Mouse (Mus musculus) liver, embryonic 12.5 days (tissue): Measurements from ENCODE around the gene Gm7903. TPM values are rescaled to one million over a fixed set of nuclear protein-coding genes. Genes with fewer than 3 reads are reported as not detected.
"Not testable (repeated sequence)": the region's sequence is repeated elsewhere in the genome, so short reads cannot be mapped to it uniquely, and the experiment has no call there.

Source experiments
- ATAC-seq: fragments of 200-750 bp; cut with Nextera tagmentation; 2 replicates; pipeline ENCODE4 v1.8.0; 2017; ENCODE audit warnings: moderate number of reproducible peaks, mild to moderate bottlenecking, moderate library complexity
- H3K27ac ChIP-seq: fragments of 300-500 bp; sonication (generic); 2 replicates; pipeline ENCODE4 v1.5.1; 2016; ENCODE audit warnings: mild to moderate bottlenecking
- H3K27me3 ChIP-seq: fragments of 300-500 bp; sonication (generic); replicated peaks from 2 replicates; pipeline ENCODE4 v1.6.1; 2016; ENCODE audit warnings: mild to moderate bottlenecking, moderate library complexity
- H3K36me3 ChIP-seq: fragments of 300-500 bp; sonication (generic); 2 replicates; pipeline ENCODE4 v1.6.1; 2016; ENCODE audit warnings: mild to moderate bottlenecking, moderate library complexity
- H3K4me1 ChIP-seq: fragments of 300-500 bp; sonication (generic); 2 replicates; pipeline ENCODE4 v1.6.1; 2016
- H3K4me2 ChIP-seq: fragments of 300-500 bp; sonication (generic); 2 replicates; pipeline ENCODE4 v1.6.1; 2016; ENCODE audit warnings: mild to moderate bottlenecking, moderate library complexity
- H3K4me3 ChIP-seq: fragments of 300-500 bp; sonication (generic); 2 replicates; pipeline ENCODE4 v1.5.1; 2016; ENCODE audit warnings: mild to moderate bottlenecking, moderate library complexity
- H3K9ac ChIP-seq: fragments of 300-500 bp; sonication (generic); 2 replicates; pipeline ENCODE4 v1.6.1; 2016; ENCODE audit warnings: mild to moderate bottlenecking, moderate library complexity
- H3K9me3 ChIP-seq: fragments of 300-500 bp; sonication (generic); replicated peaks from 2 replicates; pipeline ENCODE4 v1.6.1; 2016; ENCODE audit warnings: mild to moderate bottlenecking, moderate library complexity
- WGBS: fragments of 180-500 bp; shearing (Covaris S2); methylation state at CpG from one replicate; pipeline ENCODE4 v1.1.7; 2016; ENCODE audit not compliant: insufficient replicate concordance; 5-methylcytosine and 5-hydroxymethylcytosine counted together
- polyA plus RNA-seq: library from polyadenylated mRNA; unstranded; fragments of >200 nt; fragmentation: Nextera tagmentation; extraction: Ambion mirVana; gene quantifications from 2 replicates; pipeline ENCODE4 v1.2.1, GENCODE M21; 2016

Gm7903 gene
- polyA plus RNA-seq = not detected in 2 replicates

GRCm38 (mm10) chrX:135433535-135433934 lies at the start of gene Gm7903:
TSS of gene Gm7903 (plus strand) at chrX:135433835.
- not testable (repeated sequence) for ATAC-seq, H3K4me1 ChIP-seq, H3K27ac ChIP-seq, H3K9ac ChIP-seq, H3K27me3 ChIP-seq, H3K4me3 ChIP-seq, H3K36me3 ChIP-seq, H3K9me3 ChIP-seq, H3K4me2 ChIP-seq
- WGBS = no CpG with 5 or more reads among the region's 15 CpGs

GRCm38 (mm10) chrX:135403578-135403977 lies 30.1 kb upstream of the Gm7903 start:
- H3K4me2 ChIP-seq, H3K9ac ChIP-seq, H3K27ac ChIP-seq, H3K4me3 ChIP-seq, H3K4me1 ChIP-seq, H3K27me3 ChIP-seq, H3K9me3 ChIP-seq, ATAC-seq, H3K36me3 ChIP-seq: not testable (repeated sequence)
- WGBS = no CpG with 5 or more reads among the region's 3 CpGs

DNA sequence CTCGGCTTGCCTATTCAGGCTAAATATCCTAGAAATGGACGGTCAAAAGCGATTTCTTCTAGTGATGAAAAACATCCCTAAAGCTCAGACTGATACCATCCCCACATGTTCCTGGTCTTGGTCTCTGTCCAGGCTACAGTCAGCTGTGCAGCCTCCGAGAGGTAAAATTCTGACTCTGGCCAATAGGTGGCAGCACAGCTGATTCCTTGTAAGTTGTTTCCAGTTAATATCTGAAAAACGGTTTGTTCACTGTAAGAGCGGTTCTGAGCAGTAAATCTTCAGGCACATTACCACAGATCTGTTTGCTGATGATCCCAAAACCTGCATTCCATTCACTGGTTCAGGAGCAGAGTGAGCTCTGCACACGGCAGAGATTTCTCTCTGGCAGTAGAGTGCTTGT lies 12.4 kb upstream of the Gm7903 start:
- not testable (repeated sequence) for H3K4me3 ChIP-seq, H3K9me3 ChIP-seq, H3K9ac ChIP-seq, H3K27me3 ChIP-seq, H3K4me1 ChIP-seq, H3K36me3 ChIP-seq, ATAC-seq, H3K4me2 ChIP-seq, H3K27ac ChIP-seq
- WGBS = 33% methylated on average over 3 of the region's 7 CpGs

DNA sequence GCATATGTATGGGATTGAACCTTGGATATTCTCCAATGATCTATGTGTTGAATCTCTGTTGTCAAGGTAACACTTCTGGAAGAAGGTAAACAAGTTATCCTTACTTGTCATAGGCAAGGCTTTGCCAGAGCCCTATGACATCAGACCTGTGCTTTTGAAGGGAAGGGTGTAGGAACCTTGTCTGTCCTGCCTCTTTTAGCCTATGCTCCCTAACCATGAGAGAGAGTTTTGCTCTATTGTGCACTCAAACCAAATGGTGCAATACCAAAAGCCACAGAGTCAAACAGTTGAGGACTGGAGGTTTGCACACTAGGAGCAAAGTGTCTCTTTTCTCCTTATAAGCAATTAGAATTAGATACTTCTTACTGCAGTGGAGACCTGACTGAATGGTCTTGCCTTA lies 11.8 kb upstream of the Gm7903 start:
- not testable (repeated sequence) for H3K4me2 ChIP-seq, ATAC-seq, H3K4me1 ChIP-seq

GRCm38 (mm10) chrX:135422473-135422872 lies 11.2 kb upstream of the Gm7903 start:
- not testable (repeated sequence) for H3K27me3 ChIP-seq, H3K4me3 ChIP-seq, ATAC-seq, H3K4me2 ChIP-seq, H3K9me3 ChIP-seq, H3K4me1 ChIP-seq, H3K36me3 ChIP-seq, H3K9ac ChIP-seq, H3K27ac ChIP-seq
- WGBS = no CpG with 5 or more reads among the region's 4 CpGs

More for the DNA sequence above, 11.8 kb upstream of the Gm7903 start:
- not testable (repeated sequence) for H3K4me3 ChIP-seq, H3K27me3 ChIP-seq, H3K9me3 ChIP-seq, H3K27ac ChIP-seq, H3K9ac ChIP-seq, H3K36me3 ChIP-seq

GRCm38 (mm10) chrX:135464160-135464559 lies 30.5 kb downstream of the Gm7903 start:
- not testable (repeated sequence) for H3K9ac ChIP-seq, H3K4me2 ChIP-seq, H3K27me3 ChIP-seq, ATAC-seq, H3K4me1 ChIP-seq, H3K27ac ChIP-seq, H3K4me3 ChIP-seq, H3K9me3 ChIP-seq, H3K36me3 ChIP-seq
- no CpG with 5 or more reads among the region's 3 CpGs for WGBS

GRCm38 (mm10) chrX:135481902-135482301 lies 48.3 kb downstream of the Gm7903 start:
- not testable (repeated sequence) for H3K36me3 ChIP-seq, H3K9me3 ChIP-seq, ATAC-seq, H3K9ac ChIP-seq, H3K4me3 ChIP-seq, H3K27me3 ChIP-seq, H3K4me1 ChIP-seq, H3K27ac ChIP-seq, H3K4me2 ChIP-seq
- WGBS = no CpG with 5 or more reads among the region's 6 CpGs

DNA sequence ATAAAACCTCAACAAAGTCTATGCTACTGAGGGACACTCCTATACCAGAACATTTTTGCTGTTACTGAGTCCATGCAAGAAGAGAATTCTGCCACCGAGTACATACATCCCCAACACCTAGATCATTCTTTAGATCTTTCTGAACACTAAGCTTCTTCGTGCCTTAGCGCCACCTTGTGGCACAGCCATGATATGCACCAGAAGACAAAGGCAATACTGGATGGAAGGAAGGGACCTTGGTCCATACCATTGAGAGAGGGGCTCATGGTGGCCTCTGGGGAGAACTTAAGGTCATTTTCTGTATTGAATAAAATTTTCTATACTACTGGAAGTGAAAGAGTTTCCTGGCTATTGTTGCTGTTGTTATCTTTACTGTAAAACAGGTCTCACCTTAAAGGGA lies 49.5 kb downstream of the Gm7903 start:
- not testable (repeated sequence) for H3K4me1 ChIP-seq, H3K27me3 ChIP-seq, ATAC-seq, H3K4me2 ChIP-seq, H3K27ac ChIP-seq, H3K4me3 ChIP-seq, H3K9ac ChIP-seq, H3K36me3 ChIP-seq, H3K9me3 ChIP-seq
- no CpG with 5 or more reads among the region's 3 CpGs for WGBS

Other genes with a start within 250 kb of the Gm7903 start
- 0.18 TPM in 1 of 2 replicates, not detected in the other for gene Tceal6, start 223.1 kb upstream of the Gm7903 start, polyA plus RNA-seq
- gene Pramel3, start 131.5 kb upstream of the Gm7903 start, polyA plus RNA-seq = not detected in 2 replicates
- gene Gm5128, start 60.6 kb upstream of the Gm7903 start, polyA plus RNA-seq = not detected in 2 replicates
- gene AV320801, start 60.8 kb downstream of the Gm7903 start, polyA plus RNA-seq = not detected in 2 replicates
- not detected in 2 replicates for gene Nxf7, start 164.9 kb downstream of the Gm7903 start, polyA plus RNA-seq
- not detected in 2 replicates for gene Prame, start 193.9 kb downstream of the Gm7903 start, polyA plus RNA-seq